Mouse (Mus musculus) macrophage (primary cell): ENCODE results near the gene Cyba. TPM values are rescaled to one million over a fixed set of nuclear protein-coding genes. Genes with fewer than 3 reads are reported as not detected.
A peak's percentile ranks its signal among the peaks of the same experiment; 100 is the strongest.

ENCODE experiments used
- H3K27ac ChIP-seq: fragments of 350-480 bp; formaldehyde crosslinking; 2 replicates; pipeline ENCODE4 v1.9.0; 2021
- H3K36me3 ChIP-seq: fragments of 350-480 bp; formaldehyde crosslinking; 2 replicates; pipeline ENCODE4 v1.9.0; 2021; ENCODE audit errors: inconsistent target
- H3K4me3 ChIP-seq: fragments of 350-480 bp; formaldehyde crosslinking; 2 replicates; pipeline ENCODE4 v1.9.0; 2021; ENCODE audit errors: inconsistent target
- H3K79me2 ChIP-seq: fragments of 350-480 bp; formaldehyde crosslinking; 2 replicates; pipeline ENCODE4 v1.9.0; 2021; ENCODE audit errors: inconsistent target
- WGBS: methylation state at CpG from one replicate; pipeline ENCODE4 v1.1.7; 2026; ENCODE audit warnings: inconsistent platforms; ENCODE audit not compliant: missing documents; 5-methylcytosine and 5-hydroxymethylcytosine counted together
- polyA plus RNA-seq: library from polyadenylated mRNA; stranded (reverse); fragments of 250-400 nt; gene quantifications from 3 replicates; pipeline ENCODE4 v1.2.4, GENCODE M21; 2018; ENCODE audit warnings: inconsistent platforms

The Cyba gene
- polyA plus RNA-seq, 1 experiment from 2014 or later, result 942 TPM

DNA sequence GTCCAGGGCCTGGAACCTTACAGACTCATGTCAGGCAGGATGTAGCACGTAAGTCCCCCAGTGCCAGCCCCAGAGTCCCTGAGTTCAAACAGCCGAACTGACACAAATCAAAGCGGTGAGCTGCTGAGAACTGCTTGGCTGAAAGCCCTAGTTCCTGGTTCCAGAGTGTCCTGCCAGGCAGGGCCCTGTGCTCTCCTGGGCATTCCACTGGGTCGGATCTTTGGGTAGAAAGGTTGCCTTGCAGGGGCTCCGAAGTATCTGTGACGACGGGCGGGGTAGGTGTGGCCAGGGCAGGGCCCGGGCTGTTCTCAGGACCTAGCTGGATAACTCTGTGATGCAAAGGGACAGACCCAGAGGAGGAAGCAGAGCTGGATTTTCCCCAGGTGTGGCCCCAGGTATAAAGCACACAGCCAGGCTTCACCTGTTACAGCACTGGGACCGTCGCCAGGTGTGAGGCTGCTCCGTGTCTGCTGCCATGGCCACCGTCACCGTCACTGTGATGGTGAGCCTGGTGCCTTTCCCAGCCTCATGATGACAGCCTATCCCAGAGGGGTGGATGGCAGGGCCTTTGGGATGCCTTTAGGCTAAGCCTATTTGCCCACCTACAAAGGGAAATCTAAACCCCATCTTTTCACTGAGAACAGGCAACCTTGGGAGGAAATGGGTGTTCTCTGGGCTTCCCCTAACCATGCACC lies 11.2 kb downstream of the Cyba start, which contains the start of gene Il17c:
Gene Il17c, plus strand, starts transcription at position 645 of the 695 bp plus-strand sequence.
- Histone ChIP-seq H3K36me3 (peaks cover 45% of the 10 kb centered on the region), H3K79me2 (peaks cover 18% of the 10 kb centered on the region; the same call in 1 of the 2 replicates)
- WGBS, result 94% methylated on average over 14 of the region's 14 CpGs

DNA sequence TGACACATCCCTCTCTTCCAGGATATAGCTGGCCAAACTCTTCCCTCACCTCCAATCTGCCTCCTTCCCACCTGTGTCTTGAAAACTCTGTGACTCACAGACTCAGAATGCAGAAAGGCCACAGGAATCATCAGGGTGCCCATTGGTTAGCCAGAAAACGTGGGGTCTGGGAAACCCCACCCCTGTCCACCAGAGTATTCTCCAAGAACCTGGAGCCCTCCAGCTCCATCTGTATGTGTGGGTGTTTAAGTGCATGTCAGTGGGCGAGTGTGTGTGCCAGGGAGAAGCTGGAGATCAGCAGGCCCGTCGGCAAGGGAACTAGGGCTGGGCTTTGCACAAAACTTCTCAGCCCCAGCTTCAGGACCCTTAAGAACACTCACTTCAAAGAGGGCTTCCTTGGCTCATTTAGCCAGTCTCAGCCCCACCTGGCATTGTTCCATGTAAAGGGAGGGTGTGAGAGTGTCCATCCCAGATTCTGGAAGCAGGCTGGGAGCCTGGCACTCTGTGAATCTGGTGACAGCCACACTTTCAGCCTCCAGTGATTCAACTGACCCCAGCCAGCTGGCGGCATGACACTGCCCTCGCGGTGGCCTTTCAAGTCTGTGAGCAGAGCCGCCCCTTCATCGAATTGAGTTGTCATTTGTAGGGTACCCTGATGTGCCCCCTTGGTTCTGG lies 12.7 kb downstream of the Cyba start:
- no peak overlapping the region for H3K27ac ChIP-seq
- H3K36me3 ChIP-seq, result peaks cover 36% of the 10 kb centered on the region
- 92% methylated on average over 9 of the region's 9 CpGs for WGBS

More for the DNA sequence above, 11.2 kb downstream of the Cyba start, which contains the start of gene Il17c:
- no peak within 1 kb of the TSS for H3K27ac ChIP-seq
- no peak within 1 kb of the TSS for H3K4me3 ChIP-seq

DNA sequence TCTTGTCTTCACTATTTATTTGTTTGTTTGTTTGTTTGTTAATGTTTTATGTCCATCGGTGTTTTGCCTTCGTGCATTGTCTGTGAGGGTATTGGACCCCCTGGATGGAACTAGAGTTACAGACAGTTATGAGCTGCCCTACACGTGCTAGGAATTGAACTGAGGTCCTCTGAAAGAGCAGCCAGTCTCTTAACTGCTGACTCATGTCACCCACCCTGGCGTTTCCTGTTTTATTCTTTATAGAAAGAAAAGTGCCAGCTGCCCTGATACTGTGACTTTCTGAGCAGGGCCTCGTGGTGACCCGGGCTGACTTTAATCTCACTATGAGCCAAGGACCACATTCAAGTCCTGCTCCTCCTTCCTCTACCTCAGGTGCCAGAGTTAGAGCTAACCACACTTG lies 17.2 kb downstream of the Cyba start:
- Histone ChIP-seq H3K36me3 (peaks cover 47% of the 10 kb centered on the region), H3K4me3 (no peak overlapping the region), H3K27ac (peak overlapping the region; percentile 25), H3K79me2 (no peaks in the 10 kb centered on the region)
- WGBS, result 24% methylated on average over 6 of the region's 6 CpGs

More for the DNA sequence above, 12.7 kb downstream of the Cyba start:
- Histone ChIP-seq H3K4me3 (no peak overlapping the region), H3K79me2 (peaks cover 3% of the 10 kb centered on the region; the same call in 1 of the 2 replicates)

DNA sequence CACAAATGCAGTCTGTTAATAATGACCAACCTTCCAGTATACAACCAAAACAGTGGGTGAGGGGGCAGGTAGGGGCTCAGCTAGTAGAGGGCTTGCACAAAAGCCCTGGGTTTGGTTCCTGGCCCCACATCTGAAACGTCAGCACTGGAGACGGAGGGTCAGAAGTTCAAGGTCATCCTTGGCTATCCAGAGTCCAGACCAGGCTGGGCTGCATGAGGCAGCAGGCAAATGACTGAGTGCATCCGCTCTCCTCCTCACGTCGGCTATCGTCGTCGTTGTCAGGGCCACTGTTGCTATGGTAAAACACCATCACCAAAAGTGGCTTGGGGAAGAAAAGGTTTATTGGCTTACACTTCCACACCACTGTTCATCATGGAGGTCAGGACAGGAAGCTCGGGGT lies 18.4 kb downstream of the Cyba start:
- Histone ChIP-seq H3K36me3 (peaks cover 59% of the 10 kb centered on the region), H3K27ac (no peak overlapping the region), H3K79me2 (no peaks in the 10 kb centered on the region), H3K4me3 (no peak overlapping the region)
- 89% methylated on average over 9 of the region's 9 CpGs for WGBS

DNA sequence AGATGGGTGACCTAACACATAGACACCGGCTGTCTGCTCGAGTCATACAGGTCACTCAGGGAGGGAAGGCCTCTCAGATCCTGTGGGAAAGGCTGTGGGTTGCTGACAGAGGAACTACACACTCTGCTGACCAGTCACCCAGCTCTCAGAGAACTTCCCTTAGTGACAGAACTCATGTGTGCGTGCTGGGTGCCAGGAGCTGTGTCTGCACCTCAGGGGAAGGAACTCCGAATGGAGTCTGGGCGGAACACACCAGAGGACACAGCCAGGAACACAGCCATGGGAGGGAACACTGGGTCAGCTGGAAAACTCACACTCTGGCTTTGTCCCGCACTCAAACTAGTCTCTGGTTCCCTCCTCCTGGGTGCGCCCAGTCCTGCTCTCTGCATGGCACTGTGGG lies 25.1 kb downstream of the Cyba start:
- 75% methylated on average over 7 of the region's 7 CpGs for WGBS
- H3K4me3 ChIP-seq, result no peak overlapping the region
- peak overlapping the region; percentile 25; the same call in 1 of the 2 replicates for H3K27ac ChIP-seq
- no peaks in the 10 kb centered on the region for H3K79me2 ChIP-seq
- peaks cover 75% of the 10 kb centered on the region for H3K36me3 ChIP-seq

DNA sequence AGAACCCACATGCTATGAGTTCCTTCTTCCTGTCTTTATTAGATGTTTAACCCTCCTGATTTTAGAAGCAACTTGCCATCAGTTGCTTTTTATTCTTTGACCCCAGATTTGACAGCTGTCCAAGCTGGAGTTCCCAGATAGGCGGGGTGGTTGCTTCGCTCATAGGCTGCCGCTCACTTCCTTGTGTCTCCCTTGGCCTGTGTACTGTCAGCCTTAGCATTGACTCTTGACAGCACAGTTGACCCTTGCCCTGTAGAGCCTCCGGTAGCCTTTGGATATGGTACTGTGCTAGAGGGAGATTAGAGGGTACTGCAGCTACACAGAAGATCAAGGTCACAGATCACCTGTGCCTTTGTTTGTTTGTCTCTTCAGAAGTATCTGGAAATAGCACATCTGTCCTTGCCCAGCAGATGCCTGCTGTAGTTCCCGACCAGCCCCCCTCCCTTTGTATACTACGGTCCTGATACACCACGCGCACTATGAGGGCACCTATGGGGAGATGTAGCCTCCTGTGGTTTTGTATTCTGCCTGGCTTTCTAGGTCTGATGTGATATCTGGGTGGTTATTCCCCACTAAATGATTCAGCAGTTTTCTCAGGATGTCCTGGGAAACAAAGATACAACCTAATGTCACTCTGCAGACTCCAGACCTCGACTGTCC lies 27.5 kb downstream of the Cyba start:
- 76% methylated on average over 9 of the region's 9 CpGs for whole genome bisulfite sequencing
- Histone ChIP-seq H3K79me2 (no peaks in the 10 kb centered on the region), H3K4me3 (no peak overlapping the region), H3K36me3 (peaks cover 75% of the 10 kb centered on the region), H3K27ac (no peak overlapping the region)

DNA sequence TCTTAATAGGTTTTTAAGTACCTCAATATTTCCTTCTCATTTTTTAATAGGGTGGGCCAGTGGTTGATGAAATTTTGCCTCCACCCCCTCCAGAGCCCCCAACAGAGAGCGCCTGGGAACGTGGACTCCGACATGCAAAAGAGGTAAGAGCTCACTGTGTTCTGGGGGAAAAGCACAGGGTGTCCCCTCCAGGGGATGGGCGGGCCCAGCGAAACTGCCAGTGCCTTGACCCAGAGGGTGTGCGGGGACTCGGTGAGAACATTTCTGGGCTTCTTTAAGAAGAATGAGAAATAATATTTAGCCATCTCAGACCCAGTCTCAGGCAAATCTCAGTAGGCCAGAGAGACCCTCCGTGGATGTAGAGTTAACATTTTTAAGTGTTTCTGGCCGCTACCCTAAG lies 34.5 kb downstream of the Cyba start:
- Histone ChIP-seq H3K36me3 (peaks cover 83% of the 10 kb centered on the region), H3K27ac (no peak overlapping the region), H3K4me3 (no peak overlapping the region), H3K79me2 (peaks cover 19% of the 10 kb centered on the region; the same call in 1 of the 2 replicates)
- WGBS, result 93% methylated on average over 9 of the region's 9 CpGs

DNA sequence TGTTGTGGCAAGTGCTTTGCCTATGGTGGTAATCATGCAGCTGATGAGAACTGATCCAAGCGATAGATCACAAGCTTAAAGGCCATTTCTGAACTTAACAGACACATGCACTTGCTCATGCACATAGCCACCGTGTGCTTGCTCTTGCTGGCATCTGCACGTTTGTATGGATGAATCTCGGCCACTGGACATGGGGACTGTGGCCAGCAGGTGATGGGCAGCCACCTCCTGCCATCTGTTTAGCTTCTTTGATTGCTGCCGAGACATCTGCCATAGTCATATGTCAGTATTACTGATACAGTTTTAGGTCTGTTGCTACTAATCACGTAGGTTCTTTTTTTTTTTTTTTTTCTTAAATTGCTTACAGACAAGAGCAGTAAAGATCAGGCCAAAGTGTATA lies 37.4 kb downstream of the Cyba start:
- Histone ChIP-seq H3K36me3 (peaks cover 55% of the 10 kb centered on the region), H3K79me2 (peaks cover 19% of the 10 kb centered on the region; the same call in 1 of the 2 replicates), H3K27ac (no peak overlapping the region), H3K4me3 (no peak overlapping the region)
- 95% methylated on average over 6 of the region's 6 CpGs for WGBS

DNA sequence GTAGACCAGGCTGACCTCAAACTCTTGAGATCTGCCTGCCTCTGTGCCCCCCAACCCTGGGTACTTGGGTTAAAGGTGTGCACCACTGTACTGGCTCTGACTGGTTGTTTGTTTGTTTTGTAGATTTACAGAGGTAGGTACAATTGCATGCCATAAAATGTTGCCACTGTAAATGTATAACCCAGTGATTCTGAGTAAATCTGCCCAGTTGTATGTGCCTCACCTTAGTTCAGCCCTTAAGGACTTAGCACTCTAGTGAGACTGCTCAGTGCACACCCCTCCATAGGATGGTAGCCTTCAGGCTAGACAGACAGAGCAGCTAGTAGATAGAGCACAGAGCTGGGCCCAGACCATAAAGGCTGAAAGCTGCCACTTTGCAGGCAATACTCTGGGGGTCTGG lies 39.0 kb downstream of the Cyba start:
- Histone ChIP-seq H3K4me3 (no peak overlapping the region), H3K79me2 (peaks cover 19% of the 10 kb centered on the region; the same call in 1 of the 2 replicates), H3K36me3 (peaks cover 50% of the 10 kb centered on the region), H3K27ac (no peak overlapping the region)

DNA sequence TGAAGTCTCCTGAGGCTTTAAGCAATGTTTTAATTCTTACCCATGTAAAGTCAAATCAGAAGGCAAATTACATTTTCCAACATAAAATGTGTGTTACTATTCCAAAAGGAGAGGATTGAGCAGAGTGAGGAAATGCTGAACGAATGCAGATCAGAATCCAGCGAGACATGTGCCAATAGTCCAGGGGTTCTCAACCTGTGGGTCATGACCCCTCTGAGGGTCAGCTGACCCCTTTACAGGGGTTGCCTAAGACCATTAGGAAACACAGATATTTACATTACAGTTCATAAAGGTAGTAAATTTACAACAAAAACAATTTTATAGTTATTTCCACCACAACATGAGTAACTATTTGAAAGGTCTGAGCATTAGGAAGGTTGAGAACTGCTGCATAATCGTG lies 42.0 kb downstream of the Cyba start:
- 70% methylated on average over 3 of the region's 3 CpGs for WGBS
- Histone ChIP-seq H3K36me3 (peaks cover 62% of the 10 kb centered on the region), H3K4me3 (no peak overlapping the region), H3K27ac (no peak overlapping the region), H3K79me2 (peaks cover 28% of the 10 kb centered on the region; the same call in 1 of the 2 replicates)

DNA sequence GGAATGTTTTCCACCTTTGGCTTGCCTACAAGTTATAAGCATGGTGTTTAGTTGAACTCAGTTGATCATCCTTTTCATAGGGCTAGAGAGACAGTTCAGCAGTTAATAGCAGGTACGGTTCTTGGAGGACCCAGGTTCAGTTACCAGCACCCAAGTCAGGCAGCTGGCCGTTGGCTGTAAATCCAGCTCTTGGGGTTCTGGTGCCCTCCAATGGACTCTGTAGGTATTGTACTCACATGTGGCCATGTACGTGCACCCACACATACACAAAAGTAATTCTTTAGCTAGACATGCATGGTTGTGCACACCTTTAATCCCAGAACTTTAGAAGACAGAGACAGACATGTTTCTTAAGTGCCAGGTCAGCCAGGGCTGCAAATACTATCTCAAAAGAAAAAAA lies 43.4 kb downstream of the Cyba start:
- peaks cover 62% of the 10 kb centered on the region for H3K36me3 ChIP-seq
- no peak overlapping the region for H3K4me3 ChIP-seq
- peaks cover 34% of the 10 kb centered on the region for H3K79me2 ChIP-seq
- WGBS, result 96% methylated on average over 3 of the region's 3 CpGs
- no peak overlapping the region for H3K27ac ChIP-seq

DNA sequence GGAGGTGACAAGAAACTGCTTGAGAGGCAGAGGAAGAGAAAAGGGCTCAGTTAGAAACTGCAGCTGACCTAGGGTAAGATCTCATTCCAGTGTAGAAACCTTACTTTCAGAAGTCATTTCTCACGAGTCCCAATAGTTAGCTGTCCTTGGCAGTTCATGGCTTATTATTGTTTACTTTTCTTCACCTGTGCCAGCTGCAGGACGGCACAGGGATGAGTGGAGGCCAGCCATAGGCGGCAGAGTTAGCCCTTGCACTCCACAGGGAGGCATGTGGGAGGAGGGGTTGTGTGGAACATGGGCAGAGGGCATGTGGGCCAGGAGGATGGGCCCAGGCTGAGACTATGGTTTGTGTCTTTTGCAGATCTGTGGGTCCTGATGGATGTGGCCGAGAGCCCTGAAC lies 49.7 kb downstream of the Cyba start:
- peaks cover 86% of the 10 kb centered on the region for H3K79me2 ChIP-seq
- H3K27ac ChIP-seq, result no peak overlapping the region
- 91% methylated on average over 4 of the region's 4 CpGs for WGBS
- H3K36me3 ChIP-seq, result peaks cover 62% of the 10 kb centered on the region
- no peak overlapping the region for H3K4me3 ChIP-seq

DNA sequence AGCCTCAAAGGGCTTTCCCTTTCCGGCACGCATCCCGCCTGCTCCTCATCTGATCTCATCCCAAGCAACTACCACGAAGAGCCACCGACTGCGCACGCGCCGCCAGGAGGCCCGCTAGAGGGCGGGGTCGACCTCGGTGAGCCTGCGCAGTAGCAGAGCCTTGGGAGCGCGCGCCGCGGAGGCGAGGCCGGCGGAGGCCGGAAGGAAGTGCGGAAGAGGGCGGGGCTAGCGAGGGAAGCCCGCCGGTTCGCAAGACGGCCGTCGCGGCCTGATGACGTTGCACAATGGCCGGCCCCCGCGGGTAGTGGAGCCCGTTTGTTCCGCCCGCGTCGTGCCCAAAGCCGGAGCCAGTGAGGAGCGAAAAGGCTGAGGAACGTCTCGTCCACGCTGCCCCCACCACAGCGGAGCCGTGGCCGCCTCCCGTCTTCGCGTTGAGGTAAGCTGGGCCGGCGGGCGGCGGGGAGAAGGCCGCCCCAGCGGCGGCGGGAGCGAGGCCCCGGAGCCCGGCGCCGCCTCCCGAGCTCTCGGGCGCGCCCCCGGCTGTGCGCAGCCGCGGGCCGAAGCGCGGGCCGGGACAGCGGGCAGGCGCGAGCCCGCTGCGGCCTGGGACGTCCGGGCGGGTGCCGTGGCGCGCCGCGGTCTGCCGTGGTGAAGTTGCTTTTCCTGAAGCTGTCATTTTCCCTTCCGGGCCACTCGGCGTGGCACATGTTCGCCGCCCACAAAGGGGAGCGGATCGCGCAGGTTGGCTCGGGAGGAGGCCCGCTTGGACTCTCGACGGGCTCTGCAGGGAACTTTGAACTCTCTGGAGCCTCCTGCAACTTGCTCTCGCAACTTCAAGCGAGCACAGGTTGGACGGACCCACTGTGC lies 56.1 kb downstream of the Cyba start, which contains the start of gene Zc3h18:
Gene Zc3h18, plus strand, starts transcription at position 245 of the 867 bp plus-strand sequence.
- peak within 1 kb of the TSS; percentile 82 for H3K4me3 ChIP-seq
- peaks cover 12% of the 10 kb centered on the region for H3K36me3 ChIP-seq
- peak within 1 kb of the TSS; percentile 67 for H3K27ac ChIP-seq
- WGBS, result under 1% methylated on average over 100 of the region's 107 CpGs
- H3K79me2 ChIP-seq, result peaks cover 47% of the 10 kb centered on the region

DNA sequence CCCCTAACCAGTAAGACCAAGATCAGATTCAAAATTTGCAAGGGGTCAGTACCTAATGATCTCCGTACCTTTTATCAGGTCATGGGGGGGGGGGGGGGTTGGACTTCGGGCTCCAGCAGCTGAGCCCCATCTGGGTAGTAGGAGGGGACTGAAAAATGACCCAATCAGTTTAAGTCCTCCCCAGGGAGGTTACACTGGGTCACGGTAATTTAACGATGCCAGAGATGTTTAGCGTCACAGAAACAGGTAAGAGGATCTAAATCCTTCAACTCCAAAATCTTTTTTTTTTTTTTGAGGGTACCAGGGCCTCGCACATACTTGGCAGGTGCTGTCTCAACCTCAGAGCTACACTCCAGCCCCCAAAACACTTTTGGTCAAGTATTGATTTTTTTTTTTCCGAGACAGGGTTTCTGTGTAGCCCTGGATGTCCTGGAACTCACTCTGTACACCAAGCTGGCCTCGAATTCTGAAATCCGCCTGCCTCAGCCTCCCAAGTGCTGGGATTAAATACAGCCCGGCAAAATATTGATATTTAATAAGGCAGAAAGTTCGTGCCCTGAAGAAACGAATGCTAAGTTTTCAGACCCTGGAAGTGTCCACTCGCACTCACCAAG lies 56.9 kb downstream of the Cyba start:
- H3K27ac ChIP-seq, result peak overlapping the region; percentile 67
- peak overlapping the region; percentile 56 for H3K4me3 ChIP-seq
- H3K79me2 ChIP-seq, result peaks cover 39% of the 10 kb centered on the region
- peaks cover 12% of the 10 kb centered on the region for H3K36me3 ChIP-seq
- WGBS, result 29% methylated on average over 13 of the region's 13 CpGs
